8 mouse cellular contexts compared by ENCODE assay signal in genomic region chr4:116245926-116246325, GRCm38 (mm10). TPM values are rescaled to one million over a fixed set of nuclear protein-coding genes. Genes with fewer than 3 reads are reported as not detected.
DNase-seq lines count a peak whose midpoint lies in the region; TF ChIP-seq lines count a peak whose summit lies in the region.
"Not testable (repeated sequence)": the region's sequence is repeated elsewhere in the genome, so short reads cannot be mapped to it uniquely, and the experiment has no call there.

No protein-coding gene starts in this region.

- not testable (repeated sequence) for H3K4me3 ChIP-seq in layer of hippocampus, adult 2 months

- intact Hi-C loops in heart, postnatal 14 days (cut with DNase I), result not testable (repeated sequence)

- peak; percentile 68 for TF ChIP-seq CTCF in layer of hippocampus, adult 2 months (conservative IDR thresholded peaks at IDR 0.05)

- DNase-seq in ES-CJ7 (ENCODE audit: low read depth, low spot score), result peak; percentile 58
- peak; percentile 62 to 71 for DNase-seq in adrenal gland, postnatal 36 days
- peak; percentile 49 for DNase-seq in embryo, embryonic 10.5 days (ENCODE audit: low spot score)
- DNase-seq in heart, postnatal 14 days, result peak; percentile 44 to 60
- DNase-seq in layer of hippocampus, adult 2 months (ENCODE audit: low spot score in 2 of 2), result not testable (repeated sequence)
- DNase-seq in lung, postnatal 36 days, result peak; percentile 77
- DNase-seq in spleen, adult 18-20 months, result peak; percentile 7 to 51
- peak; percentile 19 for DNase-seq in urinary bladder, postnatal 25 days (ENCODE audit: low spot score)

- not testable (repeated sequence) for H3K27ac ChIP-seq in layer of hippocampus, adult 2 months

RNA-seq across cellular contexts. Expression of gene Pik3r3, which starts 24.5 kb away (rescaled TPM):
- total RNA-seq in adrenal gland, postnatal 36 days (2021), result 10 to 100 TPM; 15.7 to 19.7 TPM
- total RNA-seq in heart, postnatal 14 days (2021), result 10 to 100 TPM; 18.3 to 18.9 TPM
- 10 to 100 TPM; 31.3 to 33.8 TPM for total RNA-seq in layer of hippocampus, adult 2 months (2021)
